Mouse (Mus musculus) heart, adult 2 months (tissue): ENCODE measurements around the gene Gm3072.
"Not testable (repeated sequence)": the region's sequence is repeated elsewhere in the genome, so short reads cannot be mapped to it uniquely, and the experiment has no call there.

Source experiments
- CTCF ChIP-seq: fragments of 200-600 bp; IDR thresholded peaks from 2 replicates; pipeline ENCODE4 v1.8.1; 2022; ENCODE audit warnings: antibody characterized with exemption, mild to moderate bottlenecking, moderate library complexity
- POLR2A ChIP-seq: fragments of 200-500 bp; IDR thresholded peaks from 2 replicates; pipeline ENCODE4 v1.6.1; 2011; ENCODE audit warnings: mild to moderate bottlenecking, low read depth, low read length, control low read depth; ENCODE audit not compliant: insufficient read depth

DNA sequence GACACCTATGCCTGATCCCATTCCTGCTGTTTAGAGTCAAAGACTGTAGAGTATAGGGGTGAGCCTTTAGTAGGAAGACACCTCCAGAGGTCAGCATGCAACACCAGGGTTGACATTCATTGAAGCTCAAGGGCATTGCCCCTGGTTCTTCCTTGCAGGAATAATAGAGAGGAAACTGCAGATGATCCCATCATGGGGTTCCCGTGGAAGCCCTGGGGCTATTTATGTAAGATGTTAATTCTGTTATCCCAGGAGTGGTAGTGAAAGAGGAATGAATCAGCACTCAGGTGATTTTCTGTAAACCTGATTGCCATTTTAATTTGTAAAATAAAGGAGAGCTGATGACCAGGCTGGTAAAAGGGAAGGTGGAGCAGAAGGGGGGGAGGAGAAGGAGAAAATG, 38.1 kb downstream of the Gm3072 start:
- not testable (repeated sequence) for TF ChIP-seq CTCF, POLR2A
